13 mouse cellular contexts compared by ENCODE assay signal in the genomic region with DNA sequence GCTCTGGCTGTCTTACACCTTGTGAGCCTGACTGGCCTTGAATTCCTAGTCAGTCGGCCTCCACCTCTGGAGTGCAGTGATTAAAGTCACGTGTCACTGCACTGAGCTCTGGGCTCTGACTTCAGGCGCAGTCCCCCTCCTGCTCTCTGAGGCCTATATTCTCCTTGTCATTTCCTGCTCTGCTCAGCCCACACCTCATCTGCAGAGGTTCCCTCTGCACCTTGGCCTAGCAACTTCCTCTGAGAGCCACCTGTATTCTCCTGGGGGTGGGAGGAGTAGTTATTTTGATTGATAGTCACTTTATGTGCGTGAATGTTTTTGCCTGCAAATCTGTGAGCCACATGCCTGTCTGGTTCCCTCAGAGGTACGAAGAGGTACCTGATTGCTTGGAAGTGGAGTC. TPM values are rescaled to one million over a fixed set of nuclear protein-coding genes. Genes with fewer than 3 reads are reported as not detected.
DNase-seq lines count a peak whose midpoint lies in the region; ATAC-seq and TF ChIP-seq lines count a peak whose summit lies in the region.
"Had no signal": no experiment of that assay in that cellular context is flagged by ENCODE, and none has a peak within 500 bp of the region (broad histone marks: within the 10 kb centered on the region; RNA-seq: fewer than 3 reads in every experiment).

No protein-coding gene starts in this region.

- peaks cover 5% of the 10 kb centered on the region for H3K4me1 ChIP-seq in heart, postnatal 0 days (ENCODE audit: control insufficient read depth, insufficient read depth)
- peaks cover 2% of the 10 kb centered on the region; the same call in 1 of the 2 replicates for H3K4me1 ChIP-seq in limb, embryonic 14.5 days (ENCODE audit: control insufficient read depth, insufficient read depth, low read length)
- peaks cover 10% of the 10 kb centered on the region for H3K4me1 ChIP-seq in hindbrain, embryonic 13.5 days (replicated peaks)

- no peak overlapping the region for H3K4me2 ChIP-seq in heart, postnatal 0 days (ENCODE audit: low read depth, low read length)
- H3K4me2 ChIP-seq in limb, embryonic 14.5 days (replicated peaks; ENCODE audit: low read depth, low read length, severe bottlenecking), result no peak overlapping the region
- no peak overlapping the region for H3K4me2 ChIP-seq in hindbrain, embryonic 13.5 days
- H3K4me2 ChIP-seq: embryonic facial prominence, embryonic 13.5 days; hindbrain, embryonic 14.5 days; liver, embryonic 15.5 days; neural tube, embryonic 15.5 days had no signal

- H3K9me3 ChIP-seq in heart, postnatal 0 days (replicated peaks; ENCODE audit: control insufficient read depth, low read length), result no peaks in the 10 kb centered on the region
- no peaks in the 10 kb centered on the region for H3K9me3 ChIP-seq in limb, embryonic 14.5 days (ENCODE audit: control insufficient read depth, low read length)
- H3K9me3 ChIP-seq in hindbrain, embryonic 13.5 days, result no peaks in the 10 kb centered on the region
- H3K9me3 ChIP-seq: embryonic facial prominence, embryonic 13.5 days; G1E; liver, embryonic 15.5 days; neural tube, embryonic 15.5 days had no signal

- no peak for TF ChIP-seq POLR2A in limb, embryonic 14.5 days (IDR thresholded peaks at IDR 0.05; ENCODE audit: borderline replicate concordance, extremely low read depth, insufficient read depth, insufficient read length)

- no peak overlapping the region for H3K27ac ChIP-seq in heart, postnatal 0 days (ENCODE audit: low read depth)
- H3K27ac ChIP-seq in limb, embryonic 14.5 days (replicated peaks; ENCODE audit: low read depth, low read length), result no peak overlapping the region
- no peak overlapping the region for H3K27ac ChIP-seq in hindbrain, embryonic 13.5 days
- H3K27ac ChIP-seq: embryonic facial prominence, embryonic 13.5 days; hindbrain, embryonic 14.5 days; liver, embryonic 15.5 days; neural tube, embryonic 15.5 days had no signal

- no peak overlapping the region for H3K4me3 ChIP-seq in heart, postnatal 0 days (ENCODE audit: low read depth, low read length)
- H3K4me3 ChIP-seq in limb, embryonic 14.5 days (replicated peaks; ENCODE audit: low read length), result no peak overlapping the region
- H3K4me3 ChIP-seq in hindbrain, embryonic 13.5 days, result no peak overlapping the region
- H3K4me3 ChIP-seq: embryonic facial prominence, embryonic 13.5 days; liver, embryonic 15.5 days; neural tube, embryonic 15.5 days had no signal

- ATAC-seq in heart, postnatal 0 days (ENCODE audit: insufficient read depth, low read depth), result peak; percentile 27; the same call in 1 of the 2 replicates
- peak; percentile 53; the same call in 1 of the 2 replicates for ATAC-seq in limb, embryonic 14.5 days (ENCODE audit: low FRiP score, low read depth)
- no peak for ATAC-seq in hindbrain, embryonic 13.5 days (ENCODE audit: low FRiP score)

- 34% methylated on average over 5 of the region's 5 CpGs for WGBS in heart, postnatal 0 days
- 12% methylated on average over 5 of the region's 5 CpGs for WGBS in limb, embryonic 14.5 days
- 48% methylated on average over 4 of the region's 5 CpGs for WGBS in hindbrain, embryonic 13.5 days

- peak; percentile 56 for DNase-seq in heart, postnatal 0 days (ENCODE audit: low spot score)
- no peak for DNase-seq in heart, adult 11 months
- DNase-seq in CD4-positive helper T cell, adult 2 months (ENCODE audit: low read depth, low spot score), result peak; percentile 82
- DNase-seq in embryo, embryonic 10.5 days (ENCODE audit: low spot score), result peak; percentile 14
- DNase-seq in limb, embryonic 14.5 days (ENCODE audit: low spot score), result no peak
- no peak for DNase-seq in layer of hippocampus, postnatal 10 days (ENCODE audit: low spot score in 2 of 2)
- DNase-seq: layer of hippocampus, adult 9-11 months had no signal

- H3K9ac ChIP-seq in heart, postnatal 0 days (replicated peaks; ENCODE audit: low read depth, low read length), result no peak overlapping the region
- no peak overlapping the region for H3K9ac ChIP-seq in limb, embryonic 14.5 days (ENCODE audit: low read depth, low read length, severe bottlenecking)
- no peak overlapping the region for H3K9ac ChIP-seq in hindbrain, embryonic 13.5 days
- H3K9ac ChIP-seq: embryonic facial prominence, embryonic 13.5 days; hindbrain, embryonic 14.5 days; liver, embryonic 15.5 days; neural tube, embryonic 15.5 days had no signal

- H3K27me3 ChIP-seq in heart, postnatal 0 days (ENCODE audit: control insufficient read depth, insufficient read depth, low read length), result peaks cover 4% of the 10 kb centered on the region; the same call in 1 of the 2 replicates
- H3K27me3 ChIP-seq in limb, embryonic 14.5 days (ENCODE audit: control insufficient read depth, insufficient read depth, low read length), result 0 out of 2 replicates have a peak, but pooled peaks cover 6% of the 10 kb centered on the region
- peaks cover 44% of the 10 kb centered on the region for H3K27me3 ChIP-seq in hindbrain, embryonic 13.5 days

- no peaks in the 10 kb centered on the region for H3K36me3 ChIP-seq in heart, postnatal 0 days (replicated peaks; ENCODE audit: control insufficient read depth, insufficient read depth, low read length)
- no peaks in the 10 kb centered on the region for H3K36me3 ChIP-seq in limb, embryonic 14.5 days (ENCODE audit: control insufficient read depth, insufficient read depth, low read length)
- H3K36me3 ChIP-seq in hindbrain, embryonic 13.5 days, result no peaks in the 10 kb centered on the region
- H3K36me3 ChIP-seq: embryonic facial prominence, embryonic 13.5 days; liver, embryonic 15.5 days; neural tube, embryonic 15.5 days had no signal

- no peak for TF ChIP-seq EP300 in heart, postnatal 0 days (IDR thresholded peaks at IDR 0.05; ENCODE audit: low read depth)

- TF ChIP-seq CTCF in heart, postnatal 0 days (IDR thresholded peaks at IDR 0.05; ENCODE audit: low read depth), result no peak

RNA-seq across cellular contexts. Expression of a gene that starts 18.2 kb away (rescaled TPM):
- 0.38 TPM in 1 of 2 replicates, not detected in the other for total RNA-seq in heart, postnatal 0 days (2014; rRNA removed; ENCODE audit: low replicate concordance)
- 0.16 and 0.33 TPM in 2 replicates for polyA plus RNA-seq in heart, postnatal 0 days (2015; fragmentation: Nextera tagmentation; extraction: Ambion mirVana)
- 0.76 and 0.78 TPM in 2 replicates for polyA plus RNA-seq in limb, embryonic 14.5 days (2012; rRNA removed)
- polyA plus RNA-seq in limb, embryonic 14.5 days (2014; fragmentation: Nextera tagmentation; extraction: Ambion mirVana), result 0.21 and 0.54 TPM in 2 replicates
- not detected in 2 replicates for polyA plus RNA-seq in hindbrain, embryonic 13.5 days (2015; fragmentation: Nextera tagmentation; extraction: Ambion mirVana)
- not detected for total RNA-seq in layer of hippocampus, postnatal 10 days (2021)

RNA-seq across cellular contexts. Expression of a gene that starts 22.4 kb away (rescaled TPM):
- 3.1 and 11.5 TPM in 2 replicates for total RNA-seq in heart, postnatal 0 days (2014; rRNA removed; ENCODE audit: low replicate concordance)
- polyA plus RNA-seq in heart, postnatal 0 days (2015; fragmentation: Nextera tagmentation; extraction: Ambion mirVana), result 2.9 and 3.4 TPM in 2 replicates
- polyA plus RNA-seq in limb, embryonic 14.5 days (2012; rRNA removed), result 10.0 and 14.2 TPM in 2 replicates
- 7.2 TPM in 2 replicates for polyA plus RNA-seq in limb, embryonic 14.5 days (2014; fragmentation: Nextera tagmentation; extraction: Ambion mirVana)
- 0.36 and 0.45 TPM in 2 replicates for polyA plus RNA-seq in hindbrain, embryonic 13.5 days (2015; fragmentation: Nextera tagmentation; extraction: Ambion mirVana)
- 10 to 100 TPM; 26.2 to 27.5 TPM for total RNA-seq in layer of hippocampus, postnatal 10 days (2021)
- polyA plus RNA-seq: G1E had no signal

RNA-seq across cellular contexts. Expression of a gene that starts 34.9 kb away (rescaled TPM):
- 16.3 and 17.2 TPM in 2 replicates for total RNA-seq in heart, postnatal 0 days (2014; rRNA removed; ENCODE audit: low replicate concordance)
- polyA plus RNA-seq in heart, postnatal 0 days (2015; fragmentation: Nextera tagmentation; extraction: Ambion mirVana), result 7.2 and 7.8 TPM in 2 replicates
- 25.9 and 30.2 TPM in 2 replicates for polyA plus RNA-seq in limb, embryonic 14.5 days (2012; rRNA removed)
- polyA plus RNA-seq in limb, embryonic 14.5 days (2014; fragmentation: Nextera tagmentation; extraction: Ambion mirVana), result 14.3 and 17.1 TPM in 2 replicates
- 7.8 TPM in 2 replicates for polyA plus RNA-seq in hindbrain, embryonic 13.5 days (2015; fragmentation: Nextera tagmentation; extraction: Ambion mirVana)
- total RNA-seq in layer of hippocampus, postnatal 10 days (2021), result 10 to 100 TPM; 11.5 to 13.1 TPM

RNA-seq across cellular contexts. Expression of a gene that starts 46.3 kb away (rescaled TPM):
- total RNA-seq in heart, postnatal 0 days (2014; rRNA removed; ENCODE audit: low replicate concordance), result 168 and 170 TPM in 2 replicates
- 248 and 281 TPM in 2 replicates for polyA plus RNA-seq in heart, postnatal 0 days (2015; fragmentation: Nextera tagmentation; extraction: Ambion mirVana)
- polyA plus RNA-seq in limb, embryonic 14.5 days (2012; rRNA removed), result 4.3 and 5.1 TPM in 2 replicates
- polyA plus RNA-seq in limb, embryonic 14.5 days (2014; fragmentation: Nextera tagmentation; extraction: Ambion mirVana), result 1.3 and 1.4 TPM in 2 replicates
- 0.38 and 0.51 TPM in 2 replicates for polyA plus RNA-seq in hindbrain, embryonic 13.5 days (2015; fragmentation: Nextera tagmentation; extraction: Ambion mirVana)
- total RNA-seq in layer of hippocampus, postnatal 10 days (2021), result under 1 TPM; 0.25 to 0.71 TPM
- total RNA-seq: G1E had no signal
- polyA plus RNA-seq: G1E had no signal

Comparison
In these comparisons a context has a peak if more than half of its experiments do, and no peak if none do; other contexts are left out.
1. DNase-seq: peak in heart, postnatal 0 days (single experiment), CD4-positive helper T cell, adult 2 months (single experiment) and embryo, embryonic 10.5 days (single experiment); none in heart, adult 11 months (single experiment), limb, embryonic 14.5 days (single experiment) and layer of hippocampus, postnatal 10 days (0 of 2).